Mouse (Mus musculus): ENCODE data around the gene Pik3r3. TPM values are rescaled to one million over a fixed set of nuclear protein-coding genes. Genes with fewer than 3 reads are reported as not detected.

The Pik3r3 gene
- polyA plus RNA-seq (2017; shearing (Covaris generic)), result 1 to 10 TPM; 2.2 to 2.3 TPM

GRCm38 (mm10) chr4:116221140-116221851 is at the start of gene Pik3r3:
Gene Pik3r3 (plus strand): TSS chr4:116221618.

GRCm38 (mm10) chr4:116173072-116173471 is 48.3 kb upstream of the Pik3r3 start, which contains the start of the genes 1700042G07Rik and Gm49337:
Gene 1700042G07Rik (plus strand): TSS chr4:116173372.
Gene Gm49337 (plus strand): TSS chr4:116173384.

Other genes starting within 250 kb of the Pik3r3 start
- gene Faah, start 203.7 kb upstream of the Pik3r3 start, polyA plus RNA-seq (2017; shearing (Covaris generic)), result 100 to 1,000 TPM; 122 to 138 TPM
- 10 to 100 TPM; 23.7 to 24.6 TPM for gene Nsun4, start 167.7 kb upstream of the Pik3r3 start, polyA plus RNA-seq (2017; shearing (Covaris generic))
- gene Uqcrh, start 146.5 kb upstream of the Pik3r3 start, polyA plus RNA-seq (2017; shearing (Covaris generic)), result 100 to 1,000 TPM; 487 to 596 TPM
- 10 to 100 TPM; 43.3 to 46.4 TPM for gene Lrrc41, start 146.3 kb upstream of the Pik3r3 start, polyA plus RNA-seq (2017; shearing (Covaris generic))
- 1 to 10 TPM; 6.1 to 8.3 TPM for gene Rad54l, start 97.9 kb upstream of the Pik3r3 start, polyA plus RNA-seq (2017; shearing (Covaris generic))
- 10 to 100 TPM; 32.4 to 41.0 TPM for gene Pomgnt1, start 97.8 kb upstream of the Pik3r3 start, polyA plus RNA-seq (2017; shearing (Covaris generic))
- gene Lurap1, start 70.3 kb upstream of the Pik3r3 start, polyA plus RNA-seq (2017; shearing (Covaris generic)), result under 1 TPM; 0.18 to 0.75 TPM
- gene Tspan1, start 54.0 kb upstream of the Pik3r3 start, polyA plus RNA-seq (2017; shearing (Covaris generic)), result not detected
- not detected for gene 1700042G07Rik, start 48.2 kb upstream of the Pik3r3 start, polyA plus RNA-seq (2017; shearing (Covaris generic))
- not detected for gene Gm49337, start 48.2 kb upstream of the Pik3r3 start, polyA plus RNA-seq (2017; shearing (Covaris generic))
- gene Mast2, start 242.6 kb downstream of the Pik3r3 start, polyA plus RNA-seq (2017; shearing (Covaris generic)), result 10 to 100 TPM; 10.7 to 15.2 TPM

Measured in activated CD4-positive, CD25-positive, alpha-beta regulatory T cell (primary cell).